In the genomic region with DNA sequence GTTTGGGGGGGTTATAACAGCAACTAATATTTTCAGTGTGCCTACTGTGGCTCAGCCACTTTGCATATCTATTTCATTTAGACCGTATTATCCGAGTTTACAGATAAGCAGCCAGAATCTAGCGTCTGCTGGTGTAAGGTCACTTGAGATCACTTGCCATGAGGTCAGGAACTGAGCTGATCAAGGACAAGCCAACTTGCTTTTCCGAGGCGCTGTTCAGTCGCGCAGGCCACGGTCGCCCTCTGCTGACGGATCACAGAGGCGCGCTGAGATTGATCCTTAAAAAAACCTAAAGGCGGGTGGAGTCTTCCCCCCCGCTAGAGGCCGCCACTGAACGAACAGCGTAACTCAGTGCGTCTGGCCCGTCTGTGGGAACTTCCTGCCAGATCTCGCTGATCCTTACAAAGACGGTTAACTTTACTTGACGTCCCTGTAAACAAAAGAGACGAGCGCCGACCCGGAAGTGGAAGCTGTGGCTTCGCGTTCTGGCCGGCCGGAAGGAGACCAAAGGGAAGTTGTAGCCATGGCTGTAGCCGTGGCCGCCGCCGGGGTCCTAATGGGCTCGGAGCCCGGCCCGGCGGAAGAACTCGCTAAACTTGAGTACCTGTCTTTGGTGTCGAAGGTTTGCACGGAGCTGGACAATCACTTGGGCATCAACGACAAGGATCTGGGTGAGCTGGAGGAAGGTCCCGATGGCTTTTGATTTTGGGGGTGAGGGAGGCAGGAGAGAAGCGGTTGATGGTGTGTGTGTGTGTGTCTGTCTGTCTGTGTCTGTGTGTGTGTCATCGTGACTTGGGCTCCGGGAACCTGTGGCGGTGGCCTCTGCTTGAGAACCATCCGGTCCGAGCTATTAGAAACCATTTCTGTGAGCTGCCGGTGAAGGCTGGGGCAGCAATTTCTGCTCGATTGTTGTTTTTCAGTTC, we compare ENCODE assay signal across 1 mouse cellular context.
TF ChIP-seq lines count a peak whose summit lies in the region.

A gene (plus strand): TSS at position 402 of the 923 bp plus-strand sequence.

TF ChIP-seq in CH12.LX, 34 proteins besides CTCF, POLR2A, EP300 and RAD21 (continued from another document):
- no peak for TF ChIP-seq PAX5 (IDR thresholded peaks at IDR 0.05; ENCODE audit: low read length)
- TF ChIP-seq KAT2A (IDR thresholded peaks at IDR 0.05; ENCODE audit: insufficient replicate concordance, low read length): peak; percentile 93; the same call in 1 of the 2 replicates
- TF ChIP-seq ZMIZ1 (IDR thresholded peaks at IDR 0.05; ENCODE audit: low read depth, low read length): peak; percentile 25; the same call in 1 of the 2 replicates
- TF ChIP-seq TCF12 (IDR thresholded peaks at IDR 0.05; ENCODE audit: low read depth, low read length): peak; percentile 85
- TF ChIP-seq ZNF384 (IDR thresholded peaks at IDR 0.05; ENCODE audit: low read depth, low read length): peak; percentile 90
- no peak for TF ChIP-seq UBTF (IDR thresholded peaks at IDR 0.05; ENCODE audit: low read depth, low read length)
- peak; percentile 99 for TF ChIP-seq ELF1 (IDR thresholded peaks at IDR 0.05; ENCODE audit: low read depth, low read length)
- peak; percentile 85 for TF ChIP-seq MXI1 (IDR thresholded peaks at IDR 0.05; ENCODE audit: low read depth, low read length)
- no peak; the same call in 1 of the 2 replicates for TF ChIP-seq JUN (IDR thresholded peaks at IDR 0.05; ENCODE audit: insufficient read depth, low read depth, low read length)
- peak; percentile 77; the same call in 1 of the 2 replicates for TF ChIP-seq TBP (conservative IDR thresholded peaks at IDR 0.05; ENCODE audit: low read depth, low read length)
- TF ChIP-seq POLR2AphosphoS2 (IDR thresholded peaks at IDR 0.05; ENCODE audit: low read depth, low read length): no peak; the same call in 1 of the 2 replicates
- TF ChIP-seq GABPA (IDR thresholded peaks at IDR 0.05; ENCODE audit: insufficient replicate concordance, low read depth, low read length): peak; percentile 99
- peak; percentile 84 for TF ChIP-seq CHD2 (IDR thresholded peaks at IDR 0.05; ENCODE audit: low read length)
- no peak for TF ChIP-seq MAFK (IDR thresholded peaks at IDR 0.05; ENCODE audit: insufficient replicate concordance, low read length)
- TF ChIP-seq SMC3 (IDR thresholded peaks at IDR 0.05; ENCODE audit: low read depth, low read length): peak; percentile 96
- TF ChIP-seq IRF4 (IDR thresholded peaks at IDR 0.05; ENCODE audit: low read depth, low read length): peak; percentile 83
- no peak for TF ChIP-seq E2F4 (IDR thresholded peaks at IDR 0.05; ENCODE audit: insufficient replicate concordance, low read depth, low read length)
- no peak for TF ChIP-seq ZKSCAN1 (IDR thresholded peaks at IDR 0.05; ENCODE audit: borderline replicate concordance, low read depth, low read length)
- TF ChIP-seq JUND (conservative IDR thresholded peaks at IDR 0.05; ENCODE audit: low read depth, low read length): peak; percentile 45; the same call in 1 of the 2 replicates
- TF ChIP-seq NELFE (IDR thresholded peaks at IDR 0.05; ENCODE audit: low read depth, low read length): peak; percentile 77
- no peak for TF ChIP-seq CHD1 (IDR thresholded peaks at IDR 0.05; ENCODE audit: low read depth, low read length)
- TF ChIP-seq MYC (IDR thresholded peaks at IDR 0.05; ENCODE audit: low read depth, low read length): peak; percentile 95
- TF ChIP-seq ETS1 (conservative IDR thresholded peaks at IDR 0.05; ENCODE audit: low read depth, low read length): peak; percentile 73
TF ChIP-seq in CH12.LX: peak in this region for 23.
